In the genomic region with DNA sequence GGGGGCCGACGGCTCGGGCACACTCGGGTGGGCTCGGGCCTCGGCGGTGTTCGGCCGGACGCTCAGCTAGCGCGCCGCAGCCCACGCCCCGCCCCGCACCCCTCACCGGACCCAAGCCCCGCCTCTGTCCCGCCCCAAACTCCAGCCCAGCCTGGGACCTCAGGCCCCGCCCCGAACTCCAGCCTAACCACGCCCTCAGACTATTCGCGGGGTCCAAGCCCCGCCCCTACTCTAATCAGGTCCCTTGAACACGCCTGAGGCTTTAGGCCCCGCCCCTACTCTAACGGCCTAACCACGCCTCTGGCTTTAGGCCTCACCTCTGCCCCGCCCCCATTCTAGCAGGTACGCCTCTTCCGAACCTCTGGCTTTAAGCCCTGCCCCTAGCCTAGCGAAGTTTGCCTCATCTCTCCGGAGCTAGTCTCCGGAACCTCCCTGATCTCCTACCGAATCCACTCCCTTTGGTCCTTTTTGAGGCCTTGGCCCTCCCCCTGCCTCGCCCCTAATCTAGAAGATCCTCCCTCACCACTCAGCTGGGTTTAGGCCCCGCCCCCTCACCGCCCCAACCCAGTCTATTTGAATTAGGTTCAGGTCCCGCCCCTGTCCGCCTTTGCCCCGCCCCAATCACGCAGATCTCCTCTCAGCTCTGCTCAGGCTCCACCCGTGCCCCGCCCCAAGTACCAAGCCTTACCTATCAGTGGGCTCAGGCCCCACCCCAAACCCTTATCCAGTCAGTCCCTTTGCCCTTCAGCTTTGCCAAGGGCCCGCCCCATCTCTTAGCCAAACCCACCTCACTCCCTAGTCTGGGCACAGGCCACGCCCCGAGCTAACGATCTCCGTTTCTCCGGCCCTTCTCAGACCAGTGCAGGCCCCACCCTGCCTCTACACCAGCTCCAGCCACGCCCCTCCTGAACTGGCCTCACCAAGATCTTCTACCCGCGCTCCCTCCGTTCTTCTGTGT, we compare ENCODE assay signal across 8 mouse cellular contexts. TPM values are rescaled to one million over a fixed set of nuclear protein-coding genes. Genes with fewer than 3 reads are reported as not detected.
DNase-seq lines count a peak whose midpoint lies in the region; ATAC-seq and TF ChIP-seq lines count a peak whose summit lies in the region.

No protein-coding gene starts in this region.

- no peak for TF ChIP-seq CTCF in G1E (IDR thresholded peaks at IDR 0.05; ENCODE audit: low read depth, low read length)
- TF ChIP-seq CTCF in layer of hippocampus, adult 2 months (conservative IDR thresholded peaks at IDR 0.05) = no peak
- no peak for TF ChIP-seq CTCF in lung, embryonic 14.5 days (IDR thresholded peaks at IDR 0.05; ENCODE audit: low read depth)
- no peak for TF ChIP-seq CTCF in olfactory bulb, adult 2 months (IDR thresholded peaks at IDR 0.05; ENCODE audit: insufficient read depth, low read depth, low read length)
- TF ChIP-seq CTCF in thymus, adult 2 months (IDR thresholded peaks at IDR 0.05; ENCODE audit: borderline replicate concordance, control insufficient read depth, extremely low read depth, insufficient read depth, low read length, poor library complexity) = no peak

- H3K27ac ChIP-seq in forebrain, embryonic 16.5 days (ENCODE audit: low read length) = no peak overlapping the region
- H3K27ac ChIP-seq in layer of hippocampus, adult 2 months = peak overlapping the region; percentile 85
- no peak overlapping the region for H3K27ac ChIP-seq in lung, embryonic 14.5 days (ENCODE audit: low read depth)
- H3K27ac ChIP-seq in olfactory bulb, adult 2 months (ENCODE audit: insufficient read depth, low read depth, low read length) = no peak overlapping the region
- no peak overlapping the region for H3K27ac ChIP-seq in thymus, adult 2 months (ENCODE audit: control insufficient read depth, insufficient read depth, low read length)

- under 1% methylated on average over 55 of the region's 55 CpGs for WGBS in forebrain, embryonic 16.5 days
- WGBS in lung, embryonic 14.5 days = under 1% methylated on average over 54 of the region's 55 CpGs
- under 1% methylated on average over 55 of the region's 55 CpGs for WGBS in olfactory bulb, adult 2 months
- WGBS in thymus, adult 2 months = 2% methylated on average over 55 of the region's 55 CpGs

- peak overlapping the region; percentile 97 for H3K4me2 ChIP-seq in forebrain, embryonic 16.5 days (ENCODE audit: low read length)
- peak overlapping the region; percentile 97 for H3K4me2 ChIP-seq in lung, embryonic 14.5 days

- no peaks in the 10 kb centered on the region for H3K9me3 ChIP-seq in G1E (replicated peaks)
- H3K9me3 ChIP-seq in forebrain, embryonic 16.5 days (ENCODE audit: control insufficient read depth, low read length) = no peaks in the 10 kb centered on the region
- no peaks in the 10 kb centered on the region for H3K9me3 ChIP-seq in lung, embryonic 14.5 days (ENCODE audit: low read depth, low read length)

- peak overlapping the region; percentile 75 for H3K4me3 ChIP-seq in G1E (ENCODE audit: low read depth, low read length)
- peak overlapping the region; percentile 70 for H3K4me3 ChIP-seq in forebrain, embryonic 16.5 days (replicated peaks; ENCODE audit: low read length)
- peak overlapping the region; percentile 94 for H3K4me3 ChIP-seq in layer of hippocampus, adult 2 months
- H3K4me3 ChIP-seq in lung, embryonic 14.5 days (ENCODE audit: low read depth, low read length) = peak overlapping the region; percentile 65
- H3K4me3 ChIP-seq in olfactory bulb, adult 2 months (ENCODE audit: insufficient read depth, low read depth, low read length) = peak overlapping the region; percentile 71
- H3K4me3 ChIP-seq in thymus, adult 2 months (ENCODE audit: control insufficient read depth, insufficient read depth, low read length) = peak overlapping the region; percentile 48

- no peak for TF ChIP-seq POLR2A in olfactory bulb, adult 2 months (IDR thresholded peaks at IDR 0.05; ENCODE audit: insufficient read depth, low read depth, low read length)
- no peak for TF ChIP-seq POLR2A in thymus, adult 2 months (IDR thresholded peaks at IDR 0.05; ENCODE audit: control insufficient read depth, extremely low read depth, insufficient read depth, low read length, poor library complexity)

- DNase-seq in G1E (ENCODE audit: low spot score) = peak; percentile 93
- peak; percentile 92 to 98 for DNase-seq in cerebellum, adult 18-20 months
- DNase-seq in heart, postnatal 36 days = peak; percentile 96
- peak; percentile 93 to 97 for DNase-seq in layer of hippocampus, adult 2 months (ENCODE audit: low spot score in 2 of 2)
- peak; percentile 99 for DNase-seq in lung, embryonic 14.5 days
- peak; percentile 89 for DNase-seq in thymus, adult 2 months

- no peaks in the 10 kb centered on the region for H3K36me3 ChIP-seq in G1E (replicated peaks)
- H3K36me3 ChIP-seq in forebrain, embryonic 16.5 days (ENCODE audit: control insufficient read depth, insufficient read depth) = no peaks in the 10 kb centered on the region
- no peaks in the 10 kb centered on the region for H3K36me3 ChIP-seq in lung, embryonic 14.5 days (ENCODE audit: insufficient read depth)
- no peaks in the 10 kb centered on the region for H3K36me3 ChIP-seq in thymus, adult 2 months (ENCODE audit: control insufficient read depth, insufficient read depth, low read length)

- intact Hi-C loops in heart, postnatal 36 days (cut with DNase I) = loop anchor here (2.0 kb wide), 1 partner anchor 106 kb away; no protein-coding TSS in a partner anchor

- H3K27me3 ChIP-seq in G1E (ENCODE audit: insufficient read depth, low read length) = peaks cover 57% of the 10 kb centered on the region
- H3K27me3 ChIP-seq in forebrain, embryonic 16.5 days (replicated peaks; ENCODE audit: control insufficient read depth, insufficient read depth, low read length) = no peaks in the 10 kb centered on the region
- H3K27me3 ChIP-seq in lung, embryonic 14.5 days (ENCODE audit: insufficient read depth, low read length) = peaks cover 15% of the 10 kb centered on the region; the same call in 1 of the 2 replicates
- H3K27me3 ChIP-seq in thymus, adult 2 months (ENCODE audit: control insufficient read depth, insufficient read depth, low read length) = no peaks in the 10 kb centered on the region

- peaks cover 34% of the 10 kb centered on the region for H3K4me1 ChIP-seq in G1E (ENCODE audit: insufficient read depth, low read depth, low read length)
- H3K4me1 ChIP-seq in forebrain, embryonic 16.5 days (replicated peaks; ENCODE audit: control insufficient read depth, insufficient read depth, low read length) = peaks cover 18% of the 10 kb centered on the region
- H3K4me1 ChIP-seq in lung, embryonic 14.5 days (ENCODE audit: insufficient read depth) = no peaks in the 10 kb centered on the region
- peaks cover 15% of the 10 kb centered on the region for H3K4me1 ChIP-seq in olfactory bulb, adult 2 months (ENCODE audit: control insufficient read depth, insufficient read depth, low read length)
- H3K4me1 ChIP-seq in thymus, adult 2 months (replicated peaks; ENCODE audit: control insufficient read depth, insufficient read depth, low read length) = peaks cover 19% of the 10 kb centered on the region

- H3K9ac ChIP-seq in forebrain, embryonic 16.5 days (replicated peaks; ENCODE audit: low read depth, low read length) = peak overlapping the region; percentile 74
- H3K9ac ChIP-seq in lung, embryonic 14.5 days = peak overlapping the region; percentile 65

- peak; percentile 88 for ATAC-seq in G1E (ENCODE audit: extremely low read depth, insufficient number of reproducible peaks, low FRiP score, poor library complexity, severe bottlenecking)
- peak; percentile 90 for ATAC-seq in forebrain, embryonic 16.5 days
- ATAC-seq in lung, embryonic 14.5 days (ENCODE audit: insufficient read depth) = peak; percentile 92

RNA-seq across cellular contexts. Expression of a gene that starts 0.6 kb away (rescaled TPM):
- total RNA-seq in G1E (2014; fragmentation: Nextera tagmentation) (2.6 TPM in 1 of 2 replicates, not detected in the other), G1E (2017) (0.12 and 0.55 TPM in 2 replicates)
- polyA plus RNA-seq in G1E (2012) = 0.06 TPM in 1 of 2 replicates, not detected in the other
- polyA plus RNA-seq in forebrain, embryonic 16.5 days (2015; fragmentation: Nextera tagmentation; extraction: Ambion mirVana) = 26.2 and 34.5 TPM in 2 replicates
- 1 to 10 TPM; 3.1 to 4.7 TPM for total RNA-seq in heart, postnatal 36 days (2021)
- 10 to 100 TPM; 31.7 to 35.2 TPM for total RNA-seq in layer of hippocampus, adult 2 months (2021)
- 11.1 and 13.0 TPM in 2 replicates for polyA plus RNA-seq in lung, embryonic 14.5 days (2014; fragmentation: Nextera tagmentation; extraction: Ambion mirVana)
- not detected in 2 replicates for polyA plus RNA-seq in olfactory bulb, adult 2 months (2012; ENCODE audit: insufficient read depth, insufficient read length, low replicate concordance, missing spikeins)
- polyA plus RNA-seq in thymus, adult 2 months (2012; rRNA removed) = 0.96 and 1.2 TPM in 2 replicates
